Mouse (Mus musculus) urinary bladder, adult 2 months (tissue): ENCODE data around the gene Oaz2. TPM values are rescaled to one million over a fixed set of nuclear protein-coding genes. Genes with fewer than 3 reads are reported as not detected.
"Not testable (repeated sequence)": the region's sequence is repeated elsewhere in the genome, so short reads cannot be mapped to it uniquely, and the experiment has no call there.

Experiments used
- DNase-seq: peaks from one replicate; pipeline ENCODE4 v3.0.0; 2022; ENCODE audit warnings: low spot score
- polyA plus RNA-seq: library from polyadenylated mRNA; depleted of rRNA; stranded (reverse); fragments of >200 nt; gene quantifications from 2 replicates; pipeline ENCODE4 v1.2.3, GENCODE M21; 2012

Gene Oaz2
- polyA plus RNA-seq, 1 experiment: 173 TPM

GRCm38 (mm10) chr9:65651957-65652356 lies 15.8 kb upstream of the Oaz2 start:
- not testable (repeated sequence) for DNase-seq

GRCm38 (mm10) chr9:65653741-65654140 lies 14.1 kb upstream of the Oaz2 start:
- DNase-seq: no peak

GRCm38 (mm10) chr9:65654700-65655237 lies 13.0 kb upstream of the Oaz2 start:
- no peak for DNase-seq

- DNase-seq: no peak
These were observed 12.3 kb upstream of the Oaz2 start for GRCm38 (mm10) chr9:65655540-65655939.

- DNase-seq: no peak
These were observed 10.6 kb upstream of the Oaz2 start for GRCm38 (mm10) chr9:65657218-65657617.

GRCm38 (mm10) chr9:65661029-65661428 lies 6.8 kb upstream of the Oaz2 start:
- DNase-seq: no peak

GRCm38 (mm10) chr9:65661493-65661892 lies 6.3 kb upstream of the Oaz2 start:
- DNase-seq: no peak

- DNase-seq: no peak
These were observed 3.6 kb upstream of the Oaz2 start for GRCm38 (mm10) chr9:65664163-65664562.

- no peak for DNase-seq
These were observed 1.8 kb upstream of the Oaz2 start for GRCm38 (mm10) chr9:65666042-65666441.

GRCm38 (mm10) chr9:65671431-65671931 lies 3.7 kb downstream of the Oaz2 start:
- DNase-seq: no peak

- DNase-seq: no peak
These were observed 5.2 kb downstream of the Oaz2 start for GRCm38 (mm10) chr9:65672996-65673395.

GRCm38 (mm10) chr9:65675461-65676357 lies 7.9 kb downstream of the Oaz2 start:
- no peak for DNase-seq

GRCm38 (mm10) chr9:65676358-65677118 lies 8.7 kb downstream of the Oaz2 start:
- peak; percentile 92 for DNase-seq

- DNase-seq: no peak
These were observed 9.3 kb downstream of the Oaz2 start for GRCm38 (mm10) chr9:65677119-65677462.

GRCm38 (mm10) chr9:65679181-65679761 lies 11.5 kb downstream of the Oaz2 start:
- DNase-seq: no peak

GRCm38 (mm10) chr9:65680938-65681633 lies 13.3 kb downstream of the Oaz2 start:
- no peak for DNase-seq

GRCm38 (mm10) chr9:65681634-65681940 lies 13.8 kb downstream of the Oaz2 start:
- no peak for DNase-seq

- no peak for DNase-seq
These were observed 14.4 kb downstream of the Oaz2 start for GRCm38 (mm10) chr9:65682183-65682582.

- DNase-seq: no peak
These were observed 15.2 kb downstream of the Oaz2 start for GRCm38 (mm10) chr9:65682994-65683393.

GRCm38 (mm10) chr9:65684704-65685103 lies 16.9 kb downstream of the Oaz2 start:
- DNase-seq: no peak

- DNase-seq: not testable (repeated sequence)
These were observed 22.1 kb downstream of the Oaz2 start for GRCm38 (mm10) chr9:65689869-65690268.

- no peak for DNase-seq
These were observed 24.7 kb downstream of the Oaz2 start for GRCm38 (mm10) chr9:65692466-65692865.
